Mouse (Mus musculus) layer of hippocampus, adult 2 months (tissue): ENCODE data around the gene Meis3. TPM values are rescaled to one million over a fixed set of nuclear protein-coding genes. Genes with fewer than 3 reads are reported as not detected.

Source experiments
- DNase-seq, 2 experiments: peaks; one replicate each; pipeline ENCODE4 v3.0.0; 2022; ENCODE audit warnings: low spot score in 2 of 2
- H3K27ac ChIP-seq: fragments of 200-600 bp; 2 replicates; pipeline ENCODE4 v1.8.1; 2022
- H3K4me3 ChIP-seq: fragments of 200-600 bp; 2 replicates; pipeline ENCODE4 v1.8.1; 2022; ENCODE audit warnings: mild to moderate bottlenecking
- CTCF ChIP-seq: fragments of 200-600 bp; conservative IDR thresholded peaks from 2 replicates; pipeline ENCODE4 v1.8.1; 2022; ENCODE audit warnings: antibody characterized with exemption, mild to moderate bottlenecking, moderate library complexity
- total RNA-seq, 2 experiments: library from RNA; stranded (reverse); gene quantifications; 2 replicates each; pipeline ENCODE4 v1.2.3; 2021

Gene Meis3
- total RNA-seq, 2 experiments from 2014 or later, result 37.3 to 38.6 TPM

GRCm38 (mm10) chr7:16204791-16205190 lies 29.9 kb downstream of the Meis3 start:
- Histone ChIP-seq H3K4me3 (no peak overlapping the region), H3K27ac (no peak overlapping the region)
- DNase-seq, result no peak
- TF ChIP-seq CTCF, result no peak

- no peak for TF ChIP-seq CTCF
- Histone ChIP-seq H3K4me3 (no peak overlapping the region), H3K27ac (peak overlapping the region; percentile 70; the same call in 1 of the 2 replicates)
- DNase-seq, result no peak
Measured at GRCm38 (mm10) chr7:16207076-16207475, 32.2 kb downstream of the Meis3 start.

GRCm38 (mm10) chr7:16207496-16207895 lies 32.6 kb downstream of the Meis3 start:
- Histone ChIP-seq H3K4me3 (no peak overlapping the region), H3K27ac (peak overlapping the region; percentile 70)
- TF ChIP-seq CTCF, result no peak
- DNase-seq, result peak; percentile 33 to 55

GRCm38 (mm10) chr7:16208781-16209665 lies 34.1 kb downstream of the Meis3 start:
- no peak for TF ChIP-seq CTCF
- DNase-seq, result no peak
- Histone ChIP-seq H3K27ac (no peak overlapping the region), H3K4me3 (no peak overlapping the region)

GRCm38 (mm10) chr7:16210862-16211365 lies 36.0 kb downstream of the Meis3 start:
- TF ChIP-seq CTCF, result peak; percentile 48
- H3K27ac ChIP-seq, result no peak overlapping the region
- no peak overlapping the region for H3K4me3 ChIP-seq
- no peak for DNase-seq

GRCm38 (mm10) chr7:16213196-16213595 lies 38.3 kb downstream of the Meis3 start:
- no peak for TF ChIP-seq CTCF
- no peak overlapping the region for H3K27ac ChIP-seq
- DNase-seq, result no peak
- no peak overlapping the region for H3K4me3 ChIP-seq

GRCm38 (mm10) chr7:16213986-16214385 lies 39.1 kb downstream of the Meis3 start:
- TF ChIP-seq CTCF, result no peak
- Histone ChIP-seq H3K4me3 (no peak overlapping the region), H3K27ac (no peak overlapping the region)
- no peak for DNase-seq

- peak; percentile 64 for TF ChIP-seq CTCF
- DNase-seq, result peak; percentile 95 to 96
- Histone ChIP-seq H3K27ac (peak within 1 kb of the TSS; percentile 89), H3K4me3 (peak within 1 kb of the TSS; percentile 78)
Measured at GRCm38 (mm10) chr7:16221582-16222272, 46.8 kb downstream of the Meis3 start, which contains the start of gene Dhx34. Gene Dhx34 (minus strand): TSS chr7:16222037.

GRCm38 (mm10) chr7:16229869-16230268 lies 55.0 kb downstream of the Meis3 start:
- Histone ChIP-seq H3K27ac (no peak overlapping the region), H3K4me3 (no peak overlapping the region)
- TF ChIP-seq CTCF, result no peak
- no peak for DNase-seq

Other genes starting within 250 kb of the Meis3 start
- gene Nop53, start 229.0 kb upstream of the Meis3 start, total RNA-seq, result 100 to 1,000 TPM; 115 to 121 TPM
- 1 to 10 TPM; 6.7 to 7.3 TPM for gene Ehd2, start 207.5 kb upstream of the Meis3 start, total RNA-seq
- gene Bicra, start 127.2 kb upstream of the Meis3 start, total RNA-seq, result 10 to 100 TPM; 20.8 to 22.8 TPM
- gene Zfp541, start 113.3 kb upstream of the Meis3 start, total RNA-seq, result 1 to 10 TPM in 1 of 2 experiments, under 1 TPM in 1; 0.59 to 1.1 TPM
- 100 to 1,000 TPM; 309 to 325 TPM for gene Napa, start 76.6 kb upstream of the Meis3 start, total RNA-seq
- 10 to 100 TPM; 39.4 to 47.0 TPM for gene Kptn, start 55.2 kb upstream of the Meis3 start, total RNA-seq
- 100 to 1,000 TPM; 305 to 320 TPM for gene Slc8a2, start 45.3 kb upstream of the Meis3 start, total RNA-seq
- 10 to 100 TPM; 12.3 to 12.4 TPM for gene Dhx34, start 46.9 kb downstream of the Meis3 start, total RNA-seq
- under 1 TPM; 0.39 to 0.59 TPM for gene C5ar2, start 69.1 kb downstream of the Meis3 start, total RNA-seq
- gene C5ar1, start 84.5 kb downstream of the Meis3 start, total RNA-seq, result 1 to 10 TPM in 1 of 2 experiments, under 1 TPM in 1; 0.90 to 2.6 TPM
- 10 to 100 TPM; 32.0 to 35.5 TPM for gene Inafm1, start 98.5 kb downstream of the Meis3 start, total RNA-seq
- 10 to 100 TPM; 79.7 to 81.0 TPM for gene Ccdc9, start 111.7 kb downstream of the Meis3 start, total RNA-seq
- 10 to 100 TPM; 12.5 to 14.9 TPM for gene Bbc3, start 133.3 kb downstream of the Meis3 start, total RNA-seq
- 10 to 100 TPM; 89.8 to 90.7 TPM for gene Sae1, start 212.7 kb downstream of the Meis3 start, total RNA-seq
- gene Zc3h4, start 225.8 kb downstream of the Meis3 start, total RNA-seq, result 10 to 100 TPM; 62.4 to 64.4 TPM